Mouse (Mus musculus) kidney, postnatal 0 days (tissue): ENCODE measurements at regions not wholly inside any gene's neighbourhood (a gene's known extent, or its start where the extent isn't known, plus 50 kb on each side); places are given as distances from the start of the nearest gene placed in this dataset.

Experiments
- ATAC-seq: fragments of 200-750 bp; cut with Nextera tagmentation; replicated peaks from 2 replicates; pipeline ENCODE4 v1.8.0; 2017; ENCODE audit warnings: low read depth, moderate number of reproducible peaks, moderate TSS enrichment, moderate library complexity; ENCODE audit not compliant: low FRiP score
- DNase-seq: peaks from one replicate; pipeline ENCODE4 v3.0.0-alpha.2; 2016; ENCODE audit warnings: low spot score
- H3K27ac ChIP-seq: fragments of 300-500 bp; sonication (generic); 2 replicates; pipeline ENCODE4 v1.5.1; 2014; ENCODE audit warnings: mild to moderate bottlenecking
- H3K27me3 ChIP-seq: fragments of 300-500 bp; sonication (generic); 2 replicates; pipeline ENCODE4 v1.6.1; 2014; ENCODE audit warnings: low read length, mixed read lengths; ENCODE audit not compliant: insufficient read depth
- H3K36me3 ChIP-seq: fragments of 300-500 bp; sonication (generic); 2 replicates; pipeline ENCODE4 v1.6.1; 2014; ENCODE audit warnings: low read length, mixed read lengths; ENCODE audit not compliant: insufficient read depth
- H3K4me1 ChIP-seq: fragments of 300-500 bp; sonication (generic); replicated peaks from 2 replicates; pipeline ENCODE4 v1.6.1; 2014; ENCODE audit warnings: antibody characterized with exemption, low read length, mixed read lengths; ENCODE audit not compliant: insufficient read depth
- H3K4me2 ChIP-seq: fragments of 300-500 bp; sonication (generic); 2 replicates; pipeline ENCODE4 v1.6.1; 2014; ENCODE audit warnings: mild to moderate bottlenecking, low read length, moderate library complexity, mixed read lengths
- H3K4me3 ChIP-seq: fragments of 300-500 bp; sonication (generic); replicated peaks from 2 replicates; pipeline ENCODE4 v1.5.1; 2014; ENCODE audit warnings: low read depth, low read length
- H3K9ac ChIP-seq: fragments of 300-500 bp; sonication (generic); 2 replicates; pipeline ENCODE4 v1.6.1; 2014; ENCODE audit warnings: low read depth, low read length
- H3K9me3 ChIP-seq: fragments of 300-500 bp; sonication (generic); replicated peaks from 2 replicates; pipeline ENCODE4 v1.6.1; 2016; ENCODE audit warnings: low read length, inconsistent platforms, mixed read lengths
- CTCF ChIP-seq: IDR thresholded peaks from 2 replicates; pipeline ENCODE4 v1.5.1; 2016; ENCODE audit warnings: antibody characterized with exemption, low read depth, mild to moderate bottlenecking, moderate library complexity
- WGBS: fragments of 180-500 bp; shearing (Covaris S2); extraction: QIAGEN DNeasy Blood & Tissue Kit; methylation state at CpG from one replicate; pipeline ENCODE4 v1.1.7; 2014; 5-methylcytosine and 5-hydroxymethylcytosine counted together

DNA sequence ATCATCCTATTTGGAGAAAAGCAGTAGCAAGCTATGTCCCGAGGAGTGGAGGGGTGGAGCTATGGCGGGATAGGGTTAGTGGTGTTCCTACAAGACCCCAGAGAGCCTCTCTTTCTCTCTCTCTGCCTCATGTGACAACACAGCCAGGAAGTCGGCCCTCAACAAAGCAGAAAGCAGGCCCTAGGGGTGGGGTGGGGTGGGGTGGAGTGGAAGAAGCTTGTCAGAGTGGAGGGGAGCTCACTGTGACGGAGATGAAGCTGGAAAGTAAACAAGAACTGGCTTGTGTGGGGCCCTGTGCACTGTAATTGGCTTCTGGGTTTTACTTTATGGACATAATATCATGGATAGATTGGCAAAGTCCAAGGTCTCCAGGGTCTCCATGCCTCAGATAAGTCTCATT, 130.5 kb downstream of the Pdgfra start:
- Histone ChIP-seq H3K4me1 (no peaks in the 10 kb centered on the region), H3K27ac (no peak overlapping the region), H3K9ac (no peak overlapping the region), H3K9me3 (no peaks in the 10 kb centered on the region), H3K36me3 (no peaks in the 10 kb centered on the region), H3K27me3 (no peaks in the 10 kb centered on the region), H3K4me2 (no peak overlapping the region), H3K4me3 (no peak overlapping the region)
- ATAC-seq: no peak
- no peak for DNase-seq
- 55% methylated on average over 4 of the region's 4 CpGs for WGBS
- no peak for TF ChIP-seq CTCF

GRCm38 (mm10) chr5:75283841-75284240, 131.7 kb downstream of the Pdgfra start:
- ATAC-seq: no peak
- Histone ChIP-seq H3K27ac (no peak overlapping the region), H3K4me1 (no peaks in the 10 kb centered on the region), H3K9me3 (no peaks in the 10 kb centered on the region), H3K4me3 (no peak overlapping the region), H3K27me3 (no peaks in the 10 kb centered on the region), H3K36me3 (no peaks in the 10 kb centered on the region), H3K9ac (no peak overlapping the region), H3K4me2 (no peak overlapping the region)
- WGBS: 78% methylated on average over 5 of the region's 5 CpGs
- no peak for TF ChIP-seq CTCF
- DNase-seq: no peak

GRCm38 (mm10) chr5:75285950-75286349, 133.9 kb downstream of the Pdgfra start:
- H3K4me1 ChIP-seq: no peaks in the 10 kb centered on the region
- no peak overlapping the region for H3K4me2 ChIP-seq
- H3K9me3 ChIP-seq: no peaks in the 10 kb centered on the region
- DNase-seq: no peak
- H3K27me3 ChIP-seq: no peaks in the 10 kb centered on the region
- no peak overlapping the region for H3K4me3 ChIP-seq
- H3K36me3 ChIP-seq: no peaks in the 10 kb centered on the region
- H3K9ac ChIP-seq: no peak overlapping the region
- WGBS: 69% methylated on average over 10 of the region's 10 CpGs
- no peak for ATAC-seq
- no peak overlapping the region for H3K27ac ChIP-seq
- no peak for TF ChIP-seq CTCF

DNA sequence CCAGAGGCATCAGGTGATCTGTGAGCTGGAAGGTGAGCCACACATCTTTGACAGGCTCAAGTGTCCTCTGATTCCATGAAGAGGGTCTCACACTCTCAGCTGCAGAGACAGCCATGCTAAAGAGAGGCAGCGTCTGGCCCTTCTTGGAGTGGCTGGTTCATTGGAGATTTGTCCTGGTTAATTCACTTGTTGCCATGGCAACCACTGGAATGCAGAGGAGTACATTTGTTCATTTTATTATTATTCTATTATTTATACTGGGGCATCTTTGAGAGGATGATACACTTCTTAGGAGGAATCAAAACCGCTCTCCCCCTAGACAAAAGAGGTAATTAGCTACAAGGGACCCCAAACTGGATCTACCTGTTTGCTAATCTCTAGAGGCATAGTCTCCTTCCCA, 143.6 kb downstream of the Pdgfra start:
- Histone ChIP-seq H3K9ac (no peak overlapping the region), H3K36me3 (no peaks in the 10 kb centered on the region), H3K4me2 (no peak overlapping the region), H3K27ac (no peak overlapping the region), H3K4me1 (no peaks in the 10 kb centered on the region), H3K9me3 (no peaks in the 10 kb centered on the region), H3K27me3 (no peaks in the 10 kb centered on the region), H3K4me3 (no peak overlapping the region)
- DNase-seq (no peak), ATAC-seq (no peak)
- TF ChIP-seq CTCF: no peak
- 77% methylated on average over 2 of the region's 2 CpGs for WGBS

DNA sequence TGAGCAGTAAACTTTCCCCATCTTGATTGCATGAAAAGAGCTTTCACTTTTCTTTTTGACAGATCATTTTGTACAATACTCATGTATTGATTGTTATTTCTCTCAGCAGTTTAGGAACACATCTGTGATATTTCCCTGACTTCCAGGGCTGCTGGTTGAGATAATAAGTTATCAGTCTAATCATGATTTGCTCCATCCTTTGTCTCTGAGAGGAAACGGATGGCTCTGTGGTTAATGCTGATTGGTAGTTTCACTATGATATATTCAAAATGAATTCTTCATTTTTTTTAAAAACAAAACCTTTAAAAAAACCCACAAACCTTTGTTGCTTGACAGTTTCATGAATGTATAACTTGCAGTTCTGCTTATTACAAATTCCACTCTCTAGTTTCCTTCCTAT, 160.8 kb downstream of the Pdgfra start:
- 80% methylated on average over 1 of the region's 1 CpGs for WGBS
- no peak for TF ChIP-seq CTCF
- ATAC-seq: no peak

DNA sequence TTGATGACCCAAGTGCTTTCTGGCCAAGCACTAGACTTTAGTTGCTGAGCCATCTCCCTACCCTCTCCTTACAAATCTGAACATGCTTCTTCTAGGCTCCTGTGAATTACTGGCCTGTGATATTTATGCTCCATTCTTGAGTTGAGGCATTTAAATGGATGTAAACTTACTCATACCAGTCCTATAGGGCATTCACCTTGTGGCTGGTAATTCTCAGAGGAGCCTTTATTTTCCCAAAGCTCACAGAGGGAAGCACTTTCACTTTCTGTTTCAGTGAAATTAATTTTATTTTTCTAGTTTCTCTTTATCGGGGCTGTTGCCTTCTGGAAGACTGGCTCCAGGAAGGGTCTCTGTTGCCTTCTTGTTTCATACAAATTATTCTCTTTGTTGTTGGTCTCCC, 163.9 kb downstream of the Pdgfra start:
- Histone ChIP-seq H3K27ac (no peak overlapping the region), H3K36me3 (no peaks in the 10 kb centered on the region), H3K4me3 (no peak overlapping the region), H3K4me1 (no peaks in the 10 kb centered on the region), H3K4me2 (peak overlapping the region; percentile 16), H3K27me3 (no peaks in the 10 kb centered on the region), H3K9ac (no peak overlapping the region), H3K9me3 (no peaks in the 10 kb centered on the region)
- TF ChIP-seq CTCF: no peak
- ATAC-seq (no peak), DNase-seq (peak; percentile 23)
- 66% methylated on average over 1 of the region's 1 CpGs for WGBS

More for the DNA sequence above, 160.8 kb downstream of the Pdgfra start:
- Histone ChIP-seq H3K9me3 (no peaks in the 10 kb centered on the region), H3K4me1 (no peaks in the 10 kb centered on the region), H3K4me3 (no peak overlapping the region), H3K4me2 (no peak overlapping the region), H3K27me3 (no peaks in the 10 kb centered on the region), H3K36me3 (no peaks in the 10 kb centered on the region), H3K9ac (no peak overlapping the region), H3K27ac (no peak overlapping the region)
- no peak for DNase-seq

GRCm38 (mm10) chr5:75320536-75320935, 168.4 kb downstream of the Pdgfra start:
- 50% methylated on average over 2 of the region's 2 CpGs for WGBS
- no peak overlapping the region for H3K4me3 ChIP-seq
- no peak overlapping the region for H3K9ac ChIP-seq
- H3K4me1 ChIP-seq: no peaks in the 10 kb centered on the region
- DNase-seq (no peak), ATAC-seq (no peak)
- H3K27me3 ChIP-seq: no peaks in the 10 kb centered on the region
- no peak overlapping the region for H3K4me2 ChIP-seq
- no peaks in the 10 kb centered on the region for H3K9me3 ChIP-seq
- no peak overlapping the region for H3K27ac ChIP-seq
- no peak for TF ChIP-seq CTCF
- H3K36me3 ChIP-seq: no peaks in the 10 kb centered on the region
